8 mouse cellular contexts compared by ENCODE assay signal in the genomic region with DNA sequence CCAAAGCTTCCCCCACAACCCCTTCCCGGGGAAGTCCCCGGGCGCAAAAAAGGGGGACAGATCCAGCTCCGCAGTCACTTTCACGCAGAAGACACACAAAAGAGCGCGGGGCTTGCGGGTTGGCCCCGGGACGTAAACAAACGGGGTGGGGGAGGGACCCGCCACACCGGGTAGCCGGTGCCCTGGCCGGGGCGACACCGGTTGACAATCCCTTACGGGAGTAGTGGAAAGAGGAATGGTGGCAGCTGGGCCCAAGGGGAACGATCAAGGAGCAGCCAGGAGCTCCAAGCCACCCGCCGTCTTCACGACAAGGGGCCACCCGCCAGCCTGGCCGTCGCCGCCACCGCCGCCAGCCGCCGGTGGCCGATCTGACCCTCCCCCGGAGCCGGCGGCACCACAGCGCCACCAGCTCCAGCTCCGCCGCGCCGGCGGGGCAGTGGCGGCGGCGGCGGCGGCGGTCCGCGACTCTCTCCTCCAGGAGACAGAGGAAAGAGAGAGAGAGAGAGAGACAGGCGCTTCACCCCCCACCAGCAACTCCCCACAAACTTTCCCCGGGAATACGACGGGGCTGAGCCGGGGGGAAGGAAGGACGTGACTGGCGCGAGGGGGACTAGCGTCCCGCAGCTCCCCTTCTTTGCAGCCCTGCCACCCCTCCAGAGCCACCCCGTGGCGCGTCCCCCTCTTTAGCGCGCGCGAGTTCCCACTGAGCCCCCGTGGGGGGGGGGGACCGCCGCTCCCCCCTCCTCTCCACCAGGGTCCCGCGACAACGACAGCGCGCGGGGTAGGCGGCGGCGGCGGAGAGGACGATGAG. TPM values are rescaled to one million over a fixed set of nuclear protein-coding genes. Genes with fewer than 3 reads are reported as not detected.
A peak's percentile ranks its signal among the peaks of the same experiment; 100 is the strongest.
DNase-seq lines count a peak whose midpoint lies in the region; ATAC-seq and TF ChIP-seq lines count a peak whose summit lies in the region.

No protein-coding gene starts in this region.

- peak overlapping the region; percentile 90 for H3K4me2 ChIP-seq in heart, embryonic 13.5 days
- peak overlapping the region; percentile 78 for H3K4me2 ChIP-seq in kidney, embryonic 16.5 days (replicated peaks; ENCODE audit: low read depth, low read length)
- peak overlapping the region; percentile 99 for H3K4me2 ChIP-seq in liver, embryonic 14.5 days (ENCODE audit: low read depth)

- H3K4me3 ChIP-seq in bone marrow macrophage, adult 2 months (ENCODE audit: insufficient read depth, low read length), result peak overlapping the region; percentile 82
- H3K4me3 ChIP-seq in heart, embryonic 13.5 days, result peak overlapping the region; percentile 98
- H3K4me3 ChIP-seq in kidney, embryonic 16.5 days (ENCODE audit: low read length), result peak overlapping the region; percentile 99
- peak overlapping the region; percentile 92 to 93 for H3K4me3 ChIP-seq in liver, embryonic 14.5 days (ENCODE audit: insufficient read depth in 1 of 2, low read depth in 2 of 2, low read length in 2 of 2)

- H3K27ac ChIP-seq in bone marrow macrophage, adult 2 months (ENCODE audit: insufficient read depth, low read depth, low read length), result peak overlapping the region; percentile 70
- peak overlapping the region; percentile 97 for H3K27ac ChIP-seq in heart, embryonic 13.5 days (replicated peaks)
- peak overlapping the region; percentile 90 for H3K27ac ChIP-seq in kidney, embryonic 16.5 days (ENCODE audit: low read length)
- no peak overlapping the region; the same call in 1 of the 2 replicates for H3K27ac ChIP-seq in liver, embryonic 14.5 days

- H3K36me3 ChIP-seq in heart, embryonic 13.5 days, result no peaks in the 10 kb centered on the region
- H3K36me3 ChIP-seq in kidney, embryonic 16.5 days (ENCODE audit: insufficient read depth, low read length), result no peaks in the 10 kb centered on the region
- H3K36me3 ChIP-seq in liver, embryonic 14.5 days (replicated peaks; ENCODE audit: control insufficient read depth, insufficient read depth, low read depth), result no peaks in the 10 kb centered on the region
- H3K36me3 ChIP-seq in splenic B cell, adult 2 months (ENCODE audit: control insufficient read depth, insufficient read depth, low read length, poor library complexity, severe bottlenecking), result no peaks in the 10 kb centered on the region

- under 1% methylated on average over 66 of the region's 79 CpGs for WGBS in heart, embryonic 13.5 days
- under 1% methylated on average over 52 of the region's 79 CpGs for WGBS in kidney, embryonic 16.5 days
- WGBS in liver, embryonic 14.5 days (ENCODE audit: insufficient replicate concordance), result under 1% methylated on average over 49 of the region's 79 CpGs

- H3K9ac ChIP-seq in heart, embryonic 13.5 days, result peak overlapping the region; percentile 97
- peak overlapping the region; percentile 97 for H3K9ac ChIP-seq in kidney, embryonic 16.5 days (replicated peaks; ENCODE audit: low read length)
- H3K9ac ChIP-seq in liver, embryonic 14.5 days (replicated peaks), result peak overlapping the region; percentile 75

- TF ChIP-seq CTCF in bone marrow macrophage, adult 2 months (IDR thresholded peaks at IDR 0.05; ENCODE audit: low read depth, low read length), result no peak
- no peak for TF ChIP-seq CTCF in liver, embryonic 14.5 days (IDR thresholded peaks at IDR 0.05; ENCODE audit: low read depth)

- no peaks in the 10 kb centered on the region for H3K9me3 ChIP-seq in heart, embryonic 13.5 days
- no peaks in the 10 kb centered on the region for H3K9me3 ChIP-seq in kidney, embryonic 16.5 days (ENCODE audit: low read length)
- H3K9me3 ChIP-seq in liver, embryonic 14.5 days (ENCODE audit: control insufficient read depth, low read length), result no peaks in the 10 kb centered on the region

- TF ChIP-seq EP300 in liver, embryonic 14.5 days (IDR thresholded peaks at IDR 0.05; ENCODE audit: low read depth), result no peak

- TF ChIP-seq POLR2A in bone marrow macrophage, adult 2 months (IDR thresholded peaks at IDR 0.05; ENCODE audit: borderline replicate concordance, low read depth, low read length), result no peak

- peak; percentile 50 to 56 for DNase-seq in B cell, adult 2 months
- DNase-seq in liver, embryonic 14.5 days (ENCODE audit: low read depth in 3 of 3, low spot score in 3 of 3), result no peak
- peak; percentile 24 to 29 for DNase-seq in natural killer cell, adult 2 months (ENCODE audit: low spot score in 2 of 2)
- DNase-seq in splenic B cell, adult 2 months (ENCODE audit: low read depth, low spot score), result peak; percentile 58

- ATAC-seq in erythroid progenitor cell, adult 5-6 weeks (replicated peaks; ENCODE audit: low FRiP score, poor library complexity, severe bottlenecking), result peak; percentile 50
- no peak for ATAC-seq in heart, embryonic 13.5 days (ENCODE audit: extremely low read depth, insufficient number of reproducible peaks, low FRiP score, low TSS enrichment)
- ATAC-seq in kidney, embryonic 16.5 days (ENCODE audit: low FRiP score, low TSS enrichment), result peak; percentile 37
- ATAC-seq in liver, embryonic 14.5 days (ENCODE audit: insufficient read depth), result peak; percentile 32

- H3K4me1 ChIP-seq in bone marrow macrophage, adult 2 months (ENCODE audit: control insufficient read depth, insufficient read depth, low read length), result peaks cover 18% of the 10 kb centered on the region
- H3K4me1 ChIP-seq in heart, embryonic 13.5 days, result peaks cover 41% of the 10 kb centered on the region
- peaks cover 37% of the 10 kb centered on the region for H3K4me1 ChIP-seq in kidney, embryonic 16.5 days (ENCODE audit: insufficient read depth, low read length)
- H3K4me1 ChIP-seq in liver, embryonic 14.5 days (replicated peaks; ENCODE audit: control insufficient read depth in 2 of 2, insufficient read depth in 2 of 2, low read length in 1 of 2), result peaks cover 6 to 11% of the 10 kb centered on the region in 2 experiments; a peak in 3 of 4 replicates

- H3K27me3 ChIP-seq in heart, embryonic 13.5 days (replicated peaks), result peaks cover 15% of the 10 kb centered on the region
- H3K27me3 ChIP-seq in kidney, embryonic 16.5 days (ENCODE audit: insufficient read depth, low read length), result peaks cover 8% of the 10 kb centered on the region; the same call in 1 of the 2 replicates
- peaks cover 30% of the 10 kb centered on the region for H3K27me3 ChIP-seq in liver, embryonic 14.5 days (ENCODE audit: control insufficient read depth, insufficient read depth, low read length)
- no peaks in the 10 kb centered on the region for H3K27me3 ChIP-seq in splenic B cell, adult 2 months (ENCODE audit: control insufficient read depth, insufficient read depth, low read length, poor library complexity, severe bottlenecking)

RNA-seq across cellular contexts. Expression of gene Cux1, which starts 1.1 kb away (rescaled TPM):
- polyA plus RNA-seq in bone marrow macrophage, adult 2 months (2012; ENCODE audit: insufficient read depth, insufficient read length, missing spikeins), result 130 and 149 TPM in 2 replicates
- 42.3 and 57.3 TPM in 2 replicates for total RNA-seq in erythroid progenitor cell, adult 5-6 weeks (2015; ENCODE audit: low replicate concordance)
- total RNA-seq in erythroid progenitor cell, adult 5-6 weeks (2017; ENCODE audit: low replicate concordance), result 71.5 and 79.1 TPM in 2 replicates
- polyA plus RNA-seq in heart, embryonic 13.5 days (2015; fragmentation: Nextera tagmentation; extraction: Ambion mirVana), result 68.9 and 70.8 TPM in 2 replicates
- polyA plus RNA-seq in kidney, embryonic 16.5 days (2015; fragmentation: Nextera tagmentation; extraction: Ambion mirVana), result 110 and 123 TPM in 2 replicates
- 7.8 and 9.0 TPM in 2 replicates for polyA plus RNA-seq in liver, embryonic 14.5 days (2012; rRNA removed)
- 12.4 and 13.9 TPM in 2 replicates for polyA plus RNA-seq in liver, embryonic 14.5 days (2014; fragmentation: Nextera tagmentation; extraction: Ambion mirVana)

Comparison
In these comparisons a context has a peak if more than half of its experiments do, and no peak if none do; other contexts are left out.
1. DNase-seq: peak in B cell, adult 2 months (2 of 2), natural killer cell, adult 2 months (2 of 2) and splenic B cell, adult 2 months (single experiment); none in liver, embryonic 14.5 days (0 of 3).
2. Peak in every context shown above with its lines, with median percentiles within 50 percentile points of each other: H3K4me3 ChIP-seq, H3K4me2 ChIP-seq and H3K9ac ChIP-seq.